Mouse (Mus musculus) T-helper 17 cell (primary cell): Measurements from ENCODE around the gene Rb1.

Experiments
- in situ Hi-C, 2 experiments: fragments of 300-600 bp; cut with MboI, MseI; formaldehyde crosslinking; loops; 1 replicate in 1 of 2; 2 replicates in 1 of 2; pipeline ENCODE4 v1.15.1; 2025; ENCODE audit warnings: high pct_unique_total_duplicates in 2 of 2

The Rb1 gene

DNA sequence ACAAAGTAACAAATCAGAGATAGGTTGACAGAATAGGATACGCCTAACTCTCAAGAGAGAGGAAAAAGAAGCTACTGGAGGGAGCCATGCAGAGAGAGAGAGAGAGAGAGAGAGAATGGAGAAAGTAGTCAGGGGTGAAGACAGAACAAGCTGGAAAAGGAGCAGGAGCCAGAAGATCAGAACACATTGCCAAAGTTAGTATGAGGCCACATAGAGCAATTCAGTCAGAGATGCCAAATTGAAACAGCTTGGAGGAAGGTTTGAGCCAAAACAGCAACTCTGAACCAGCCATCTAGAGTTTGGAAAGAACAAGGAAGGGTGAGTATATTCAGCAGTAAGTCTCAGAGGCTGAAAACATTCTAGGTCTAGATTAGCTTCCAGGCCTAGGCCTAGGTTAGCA is 108.6 kb downstream of the Rb1 start:
- in situ Hi-C loops = loop anchor here in 1 of 2 experiments (25.0 kb wide), 1 partner anchor 1705 kb away; no protein-coding TSS in a partner anchor

DNA sequence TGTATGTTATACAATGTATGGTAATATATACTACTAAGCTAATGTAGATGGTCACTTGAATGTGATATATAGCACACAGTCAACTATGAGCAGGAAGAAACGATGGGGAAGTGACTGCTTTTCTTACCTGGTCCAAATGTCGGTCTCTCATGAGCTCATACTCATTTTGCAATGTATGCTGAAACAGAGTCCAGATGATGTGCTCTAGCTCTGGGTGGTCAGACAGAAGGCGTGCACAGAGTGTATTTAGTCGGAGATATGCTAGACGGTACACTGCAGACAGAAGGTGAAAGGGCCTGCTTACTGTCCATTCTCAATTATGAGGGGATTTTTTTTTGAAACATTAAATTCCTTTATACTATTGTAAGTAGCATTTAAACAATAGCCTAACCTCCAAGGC is 114.1 kb downstream of the Rb1 start:
- in situ Hi-C loops = loop anchor here in 1 of 2 experiments (25.0 kb wide), 1 partner anchor 1699 kb away; no protein-coding TSS in a partner anchor

DNA sequence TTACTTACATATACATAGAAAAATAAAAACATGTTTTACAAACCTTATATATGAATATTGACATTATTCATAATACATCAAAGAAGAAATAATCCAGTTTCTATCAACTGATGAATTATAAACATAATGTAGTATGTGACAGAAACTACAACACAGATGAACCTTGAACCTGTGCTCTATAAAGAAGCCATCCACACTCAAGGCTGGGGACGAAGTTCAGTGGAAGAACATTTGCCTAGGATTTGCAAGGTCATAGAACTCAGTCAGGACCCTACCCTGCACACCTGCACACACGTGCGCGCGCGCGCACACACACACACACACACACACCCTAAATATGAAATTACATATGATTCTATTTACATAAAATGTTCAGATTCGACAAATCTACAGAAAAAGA is 115.4 kb downstream of the Rb1 start:
- in situ Hi-C loops = loop anchor here in 1 of 2 experiments (25.0 kb wide), 1 partner anchor 1698 kb away; no protein-coding TSS in a partner anchor

DNA sequence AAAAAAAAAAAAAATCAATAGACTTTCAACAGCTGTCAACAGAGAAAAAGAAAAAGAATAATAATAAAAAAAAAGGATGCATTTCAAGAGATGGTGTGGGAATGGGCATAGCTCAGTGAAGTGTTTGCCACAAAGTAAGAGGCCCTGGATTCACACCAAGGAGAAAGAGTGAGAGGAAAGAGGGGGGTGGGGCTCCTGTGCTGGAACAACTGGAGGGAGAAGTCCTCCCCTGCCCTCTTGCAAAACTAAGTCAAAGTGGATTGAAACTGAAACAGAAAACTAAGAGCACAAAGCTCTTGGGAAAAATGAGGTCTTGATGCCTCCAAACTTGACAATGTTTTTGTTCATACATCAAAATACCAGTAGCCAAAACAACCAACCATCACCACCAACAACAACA is 116.4 kb downstream of the Rb1 start:
- in situ Hi-C loops = loop anchor here in 1 of 2 experiments (25.0 kb wide), 1 partner anchor 1697 kb away; no protein-coding TSS in a partner anchor

DNA sequence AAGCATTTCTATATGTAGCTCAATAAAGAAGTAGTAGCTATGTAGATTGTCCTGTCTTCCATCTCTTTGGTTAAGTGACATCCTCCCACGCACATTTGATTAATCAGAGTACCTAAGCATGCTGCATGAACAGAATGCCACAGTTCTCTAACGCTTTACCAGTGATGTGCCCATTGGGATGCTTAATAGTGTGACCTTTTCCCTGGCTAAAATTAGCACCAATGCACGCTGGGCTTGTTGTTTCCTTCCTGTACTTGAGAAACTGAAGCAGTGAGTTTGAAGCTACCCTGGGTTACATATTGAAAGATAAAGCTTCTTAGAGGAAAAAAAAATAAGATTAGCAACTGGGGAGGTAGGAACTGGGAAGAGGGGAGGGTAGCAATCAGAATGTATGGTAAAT is 121.6 kb downstream of the Rb1 start:
- in situ Hi-C loops = loop anchor here in 1 of 2 experiments (25.0 kb wide), 1 partner anchor 1692 kb away; no protein-coding TSS in a partner anchor

DNA sequence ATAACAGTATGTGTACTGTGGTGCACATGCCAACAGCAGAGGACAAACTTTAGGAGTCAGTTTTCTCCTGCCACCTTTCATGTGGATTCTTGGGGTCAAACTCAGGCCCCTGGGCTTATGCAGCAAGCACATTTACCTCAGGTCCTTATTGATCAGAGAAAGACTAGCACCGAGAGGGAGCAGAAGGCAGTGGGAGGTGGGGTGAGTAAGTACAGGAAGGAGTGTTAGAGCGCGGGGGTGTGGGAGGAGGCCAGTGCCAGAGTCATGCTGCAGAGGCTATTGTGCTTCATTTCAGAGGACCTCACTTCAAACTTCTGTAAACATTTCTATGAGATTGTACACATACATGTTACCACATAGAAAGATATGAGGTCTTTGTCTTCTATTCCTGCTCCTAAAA is 124.2 kb downstream of the Rb1 start:
- in situ Hi-C loops = loop anchor here in 1 of 2 experiments (25.0 kb wide), 1 partner anchor 1689 kb away; no protein-coding TSS in a partner anchor

DNA sequence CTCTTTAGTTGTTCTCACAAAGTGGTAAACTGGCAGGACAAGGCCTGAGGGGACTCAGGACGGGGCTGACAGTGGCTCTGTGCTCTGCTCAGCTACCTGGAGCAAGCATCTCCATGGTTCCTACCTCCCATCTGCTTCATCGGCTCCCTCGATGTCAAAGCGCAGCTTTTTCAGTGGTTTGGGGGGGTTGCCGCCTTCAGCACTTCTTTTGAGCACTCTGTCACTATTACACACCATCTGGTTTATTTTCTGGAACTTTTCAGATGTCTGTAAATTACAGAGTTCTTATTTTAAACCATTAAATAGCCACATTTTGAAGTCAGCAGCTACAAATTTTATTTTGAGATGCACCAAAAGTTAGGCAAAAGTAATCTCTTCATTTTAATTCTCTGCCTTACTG is 126.6 kb downstream of the Rb1 start:
- in situ Hi-C loops = no loop called here

DNA sequence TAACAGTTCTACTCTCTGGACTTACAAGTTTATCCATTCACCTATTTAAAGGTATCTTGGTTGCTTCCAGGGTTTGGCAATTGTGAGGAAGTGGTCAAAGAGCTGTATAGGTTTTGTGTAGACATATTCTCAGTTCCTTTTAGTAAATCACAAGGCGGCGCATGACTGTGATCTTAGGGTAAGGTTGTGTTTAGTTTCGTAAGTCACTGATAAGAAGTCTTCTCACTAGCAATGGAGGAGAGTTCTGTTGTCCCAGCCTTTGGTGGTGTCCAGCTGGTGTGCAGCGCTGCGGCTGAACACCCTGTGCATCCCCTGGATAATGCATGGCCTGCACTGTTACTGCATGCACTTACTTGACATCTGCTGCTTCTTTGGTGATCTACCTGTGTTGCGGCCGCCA is 138.7 kb downstream of the Rb1 start:
- in situ Hi-C loops = no loop called here

DNA sequence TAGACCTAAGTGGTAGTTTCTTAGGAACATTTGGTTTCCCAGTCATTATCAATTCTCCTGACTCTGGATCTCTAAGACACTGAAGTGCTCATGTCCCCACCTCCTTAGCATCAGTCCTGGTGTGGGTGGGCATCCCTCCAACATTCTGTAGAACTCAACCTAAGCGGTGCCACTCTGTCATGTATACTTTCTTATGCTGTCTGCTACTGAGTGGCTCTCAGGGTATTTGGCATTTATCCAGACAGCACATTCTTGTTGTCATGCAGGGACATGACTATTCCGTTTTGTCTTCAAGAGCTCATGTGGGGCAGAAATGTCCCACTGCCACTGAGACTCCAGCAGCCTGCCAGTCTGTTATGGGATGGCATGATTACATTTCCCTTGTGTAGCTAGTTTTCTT is 144.5 kb downstream of the Rb1 start:
- in situ Hi-C loops = no loop called here

DNA sequence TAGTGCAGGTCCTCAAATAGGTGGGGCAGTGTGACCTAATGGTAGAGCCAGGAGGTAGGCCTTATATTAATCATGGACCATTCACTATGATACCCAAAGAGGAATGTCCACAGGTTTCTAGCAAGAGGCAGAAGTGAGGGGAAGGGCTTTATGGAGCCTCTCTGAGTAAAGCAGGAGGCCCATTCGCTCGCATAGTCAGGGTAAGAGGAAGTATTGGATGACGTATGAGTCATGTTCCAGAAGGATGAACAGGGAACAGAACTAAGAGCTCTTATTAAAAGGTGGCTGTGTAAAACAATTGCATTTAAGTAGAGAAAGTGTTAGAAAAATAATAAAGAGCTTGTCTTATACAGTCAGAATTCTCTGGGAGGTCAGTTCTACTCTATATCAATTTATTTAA is 145.0 kb downstream of the Rb1 start:
- in situ Hi-C loops = no loop called here

DNA sequence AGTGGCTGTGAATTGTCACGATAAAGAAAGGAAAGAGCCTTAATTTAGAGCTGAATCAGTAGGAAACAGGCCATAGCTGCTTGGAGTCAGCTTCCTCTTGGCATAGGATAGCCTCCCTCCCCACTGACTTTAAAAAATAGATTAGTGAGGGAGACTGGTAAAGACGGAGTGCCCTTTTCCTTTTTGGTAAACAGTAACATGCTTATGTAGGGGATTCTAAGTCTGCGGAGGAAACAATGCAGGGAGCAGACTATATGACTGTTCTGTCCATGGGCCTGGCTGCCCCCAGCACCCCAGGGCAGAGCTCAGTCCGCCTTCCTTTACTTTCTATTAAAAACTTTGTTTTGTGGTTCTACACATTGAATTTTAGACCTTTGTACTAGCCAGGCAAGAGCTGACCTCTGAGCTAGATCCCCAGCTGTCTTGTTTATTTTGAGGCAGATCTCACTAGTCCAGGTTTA is 146.4 kb downstream of the Rb1 start:
- in situ Hi-C loops = no loop called here

DNA sequence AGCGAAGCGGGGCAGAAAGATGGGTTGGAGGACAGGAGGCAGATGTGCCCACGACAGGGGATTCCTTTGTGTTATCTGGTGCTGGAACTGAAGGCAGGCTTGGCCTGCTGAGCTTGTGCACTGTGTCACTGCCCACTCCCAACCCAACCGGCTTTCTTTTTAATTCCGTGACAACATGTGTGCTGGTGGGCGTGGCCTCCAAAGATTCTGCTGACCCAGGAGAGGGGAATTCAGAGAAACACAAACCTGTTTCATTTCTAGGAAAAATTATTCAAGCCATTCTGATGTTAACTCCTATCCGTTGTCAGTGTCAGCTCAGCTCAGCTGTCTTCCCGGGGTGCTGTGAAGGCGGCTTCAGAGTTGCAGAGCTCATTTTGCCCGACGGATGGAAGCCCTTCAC is 147.7 kb downstream of the Rb1 start:
- in situ Hi-C loops = no loop called here

DNA sequence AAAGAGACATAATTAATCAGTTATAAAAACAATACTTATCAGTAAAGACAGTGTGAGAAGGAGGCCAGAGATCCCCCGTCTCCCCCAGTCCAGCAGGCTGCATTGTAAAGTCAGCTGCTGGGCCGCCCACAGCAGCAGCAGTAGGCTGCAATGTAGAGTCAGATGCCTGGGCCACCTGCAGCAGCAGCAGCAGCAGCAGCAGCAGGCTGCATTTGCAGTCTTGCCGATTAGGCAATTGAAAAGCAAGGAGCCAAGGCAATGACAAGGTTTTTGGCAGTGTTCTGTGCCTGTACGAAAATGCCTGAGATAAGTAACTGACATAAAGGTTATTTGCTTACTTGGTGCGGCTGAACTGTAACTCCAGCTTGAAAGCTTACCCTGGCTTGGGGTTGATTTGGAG is 149.4 kb downstream of the Rb1 start:
- in situ Hi-C loops = no loop called here

DNA sequence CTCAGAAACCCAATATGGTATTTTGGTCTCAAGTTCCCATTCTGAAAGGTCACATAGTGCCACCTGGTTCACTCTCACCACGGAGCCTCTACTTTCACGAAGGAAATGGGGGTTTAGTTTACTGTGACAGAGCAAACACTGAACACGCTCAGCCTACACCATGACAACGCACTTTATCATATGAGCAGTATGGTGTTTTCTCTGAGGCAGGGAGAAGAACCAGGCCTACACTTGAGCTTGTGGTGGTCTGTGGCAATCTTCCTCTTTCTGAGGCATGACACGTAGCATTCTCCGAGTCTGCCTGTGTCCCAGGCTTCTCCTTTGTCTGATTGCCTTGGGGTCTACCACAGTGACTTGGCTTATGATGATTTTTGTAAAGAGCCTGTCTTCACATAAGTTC is 149.8 kb downstream of the Rb1 start:
- in situ Hi-C loops = no loop called here

DNA sequence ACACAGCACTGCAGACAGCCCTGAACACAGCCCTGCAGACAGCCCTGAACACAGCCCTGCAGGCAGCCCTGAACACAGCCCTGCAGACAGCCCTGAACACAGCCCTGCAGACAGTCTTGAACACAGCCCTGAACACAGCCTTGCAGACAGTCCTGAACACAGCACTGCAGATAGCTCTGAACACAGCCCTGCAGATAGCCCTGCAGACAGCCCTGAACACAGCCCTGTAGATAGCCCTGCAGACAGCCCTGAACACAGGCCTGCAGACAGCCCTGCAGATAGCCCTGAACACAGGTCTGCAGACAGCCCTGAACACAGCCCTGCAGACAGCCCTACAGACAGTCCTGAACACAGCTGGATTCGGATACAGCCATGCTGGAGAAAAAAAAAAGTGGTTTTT is 150.6 kb downstream of the Rb1 start:
- in situ Hi-C loops = no loop called here

DNA sequence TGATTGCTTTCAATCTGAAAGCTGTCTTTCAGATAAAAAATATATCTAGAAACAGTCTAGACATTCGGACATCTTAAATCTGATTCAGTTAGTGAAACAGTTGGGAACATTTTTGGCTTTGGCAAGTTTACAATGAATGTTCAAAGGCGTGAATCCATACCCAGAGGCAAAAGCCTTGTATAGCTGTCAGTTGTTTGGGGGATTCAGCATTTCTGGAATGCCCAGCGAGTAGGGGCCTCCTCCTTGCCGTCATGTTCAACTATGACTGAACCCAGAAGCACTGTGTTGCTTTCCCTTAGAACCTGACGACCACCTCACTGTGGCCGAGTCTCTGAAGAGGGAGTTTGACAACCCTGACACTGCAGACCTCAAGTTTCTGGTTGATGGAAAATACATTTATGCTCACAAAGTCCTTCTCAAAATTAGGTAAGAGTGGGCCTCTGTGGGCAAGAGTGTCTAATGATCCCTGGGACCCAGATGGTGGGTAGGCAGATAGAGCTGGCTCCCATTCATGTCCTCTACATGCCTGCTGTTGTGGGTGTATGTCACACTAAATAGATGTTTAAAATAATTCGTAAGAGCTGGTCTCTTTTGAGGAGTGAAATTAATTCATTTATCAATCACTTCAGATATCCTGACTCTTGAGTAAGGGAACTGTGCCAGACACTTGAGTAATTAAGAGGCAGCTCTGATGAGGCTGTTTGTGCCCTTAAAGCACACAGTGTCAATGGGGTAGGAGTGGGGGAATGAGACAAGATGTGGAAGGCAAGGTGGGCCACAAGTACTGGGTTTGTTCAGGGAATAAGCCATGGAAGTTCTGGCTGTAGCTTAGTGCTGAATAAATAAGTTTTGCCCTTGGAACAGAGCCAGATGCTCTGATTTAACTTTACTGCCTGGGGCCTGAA is 151.3 kb downstream of the Rb1 start:
- in situ Hi-C loops = no loop called here

DNA sequence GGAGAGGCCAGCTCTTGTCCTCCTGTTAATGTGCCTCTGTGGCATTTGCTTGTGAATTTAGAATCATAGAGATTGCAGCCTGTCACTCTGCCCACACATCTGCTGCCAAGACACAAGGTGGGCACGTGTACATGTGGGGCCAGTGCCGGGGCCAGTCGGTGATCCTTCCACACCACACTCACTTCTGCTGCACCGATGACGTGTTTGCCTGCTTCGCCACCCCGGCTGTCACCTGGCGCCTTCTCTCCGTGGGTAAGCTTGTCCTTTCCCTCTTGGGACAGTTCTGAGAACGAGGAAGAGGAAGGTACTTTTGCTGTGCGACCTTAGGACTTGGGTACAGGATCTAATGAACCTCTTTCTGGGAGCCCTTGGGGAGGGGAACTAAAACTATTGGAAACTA is 152.0 kb downstream of the Rb1 start:
- in situ Hi-C loops = no loop called here

DNA sequence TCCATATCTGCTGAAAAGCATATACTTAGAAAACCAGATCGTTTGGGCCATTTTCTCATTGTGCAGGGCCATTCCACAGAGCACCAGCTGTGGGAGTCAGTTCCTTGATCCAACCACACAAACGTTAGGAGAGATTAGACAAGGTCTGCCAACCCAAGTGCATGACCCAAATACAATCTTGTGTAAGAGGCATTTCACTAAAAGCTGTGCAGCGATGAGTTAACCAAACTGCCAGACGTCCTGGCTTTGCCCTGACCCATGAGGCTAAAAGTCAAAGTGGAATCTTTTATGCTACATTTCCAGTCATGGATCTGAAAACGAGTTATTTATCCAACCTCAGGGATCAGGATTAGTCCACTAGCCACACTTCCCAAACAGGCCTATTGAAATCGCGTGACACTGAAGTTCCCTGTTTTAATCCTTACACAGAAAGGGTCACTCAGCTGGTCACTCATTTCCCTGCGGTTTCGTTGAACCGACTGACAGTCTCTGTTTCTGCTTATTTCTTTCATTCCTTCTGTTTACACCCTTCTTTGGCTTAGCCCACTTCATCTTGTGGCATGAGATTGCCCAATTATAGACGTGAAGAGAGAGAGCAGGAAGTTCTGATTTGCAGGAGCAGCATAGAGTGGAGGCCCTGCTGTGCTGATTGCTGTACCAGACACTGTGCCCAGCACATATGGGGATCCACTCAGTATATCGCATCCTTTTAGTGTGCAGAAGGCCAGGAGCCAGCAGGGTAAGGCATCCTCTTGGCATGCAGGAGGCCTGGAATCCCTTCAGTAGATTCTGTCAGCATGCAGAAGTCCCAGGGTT is 153.2 kb downstream of the Rb1 start:
- in situ Hi-C loops = no loop called here

DNA sequence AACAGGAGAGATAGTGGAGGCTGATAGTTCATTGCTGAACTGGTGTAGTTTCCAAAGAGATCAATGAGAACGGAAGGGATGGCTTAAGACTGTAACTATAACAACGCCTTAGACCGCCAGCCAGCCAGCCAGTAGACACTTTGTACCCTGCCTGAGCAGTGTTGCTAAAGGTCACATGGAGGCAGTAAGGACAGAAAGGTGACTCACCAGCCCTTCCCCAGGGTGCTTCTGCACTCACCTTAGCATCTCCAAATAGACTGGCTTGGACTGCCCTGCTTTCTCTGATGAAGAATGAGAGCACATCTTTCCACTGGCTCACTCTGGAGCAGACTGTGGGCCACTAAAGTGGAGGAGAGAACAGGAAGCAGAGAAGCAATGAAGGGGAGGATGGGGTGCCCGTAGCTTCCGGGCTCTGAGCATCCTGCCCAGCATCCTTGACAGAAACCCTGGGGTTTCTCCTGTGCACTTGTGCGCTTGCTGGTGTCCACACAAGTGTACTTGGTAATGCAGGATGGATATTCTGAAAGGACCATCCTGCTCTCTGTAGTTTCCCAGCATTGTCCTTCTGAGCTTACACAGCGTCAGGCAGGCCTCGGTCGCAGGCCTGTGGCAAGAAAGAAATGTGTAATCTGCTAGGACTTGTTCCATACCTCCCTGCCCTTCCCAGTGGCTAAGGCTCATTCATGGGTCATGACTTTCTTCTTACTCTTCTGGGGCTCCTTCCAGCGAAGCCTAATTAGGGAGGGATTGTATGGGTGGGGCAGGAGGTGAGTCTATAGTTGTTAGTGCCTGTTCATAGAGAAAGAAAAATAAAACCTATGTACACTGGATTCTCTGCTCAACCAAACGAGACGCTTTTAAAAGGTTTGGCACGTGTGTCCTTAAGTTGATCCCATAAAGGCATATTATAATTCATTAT is 155.4 kb downstream of the Rb1 start:
- in situ Hi-C loops = no loop called here

DNA sequence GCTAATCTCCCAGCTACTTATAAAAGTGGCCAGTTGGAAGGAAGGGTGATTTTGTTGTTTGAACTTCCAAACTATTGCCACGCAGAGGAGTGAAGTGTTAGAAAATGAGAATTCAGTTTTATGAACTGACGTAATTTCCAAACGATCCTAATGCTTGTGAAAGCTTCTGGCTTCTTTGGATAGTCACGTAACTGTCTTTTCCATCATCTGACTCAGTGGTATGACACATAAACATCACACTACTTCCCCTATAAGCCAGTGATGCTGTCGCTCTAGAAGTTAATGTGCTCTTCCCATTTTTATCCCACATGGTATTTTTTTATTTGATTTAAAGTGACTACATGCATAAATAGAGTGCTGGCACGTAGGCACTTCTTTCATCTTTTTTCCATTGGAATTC is 157.0 kb downstream of the Rb1 start:
- in situ Hi-C loops = no loop called here

DNA sequence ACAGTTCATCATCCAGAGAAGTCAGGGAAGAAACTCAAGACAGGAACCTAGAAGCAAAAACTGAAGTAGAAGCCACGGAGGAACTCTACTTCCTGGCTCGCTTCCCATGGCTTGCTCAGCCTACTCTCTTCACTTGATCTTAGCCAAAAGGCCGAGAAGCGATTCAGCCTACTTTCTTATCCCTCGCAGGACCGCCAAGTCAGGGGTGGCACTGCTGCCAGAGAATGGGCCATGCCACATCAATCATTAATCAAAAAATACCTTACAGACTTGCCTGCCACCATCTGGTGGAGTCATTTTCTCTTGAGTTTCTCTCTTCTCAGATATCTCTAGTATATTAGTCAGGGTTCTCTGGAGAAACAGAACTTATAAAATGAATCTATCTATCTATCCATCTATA is 160.5 kb downstream of the Rb1 start:
- in situ Hi-C loops = no loop called here
